Mouse (Mus musculus): Measurements from ENCODE around the gene Tstd2.

Tstd2 gene

DNA sequence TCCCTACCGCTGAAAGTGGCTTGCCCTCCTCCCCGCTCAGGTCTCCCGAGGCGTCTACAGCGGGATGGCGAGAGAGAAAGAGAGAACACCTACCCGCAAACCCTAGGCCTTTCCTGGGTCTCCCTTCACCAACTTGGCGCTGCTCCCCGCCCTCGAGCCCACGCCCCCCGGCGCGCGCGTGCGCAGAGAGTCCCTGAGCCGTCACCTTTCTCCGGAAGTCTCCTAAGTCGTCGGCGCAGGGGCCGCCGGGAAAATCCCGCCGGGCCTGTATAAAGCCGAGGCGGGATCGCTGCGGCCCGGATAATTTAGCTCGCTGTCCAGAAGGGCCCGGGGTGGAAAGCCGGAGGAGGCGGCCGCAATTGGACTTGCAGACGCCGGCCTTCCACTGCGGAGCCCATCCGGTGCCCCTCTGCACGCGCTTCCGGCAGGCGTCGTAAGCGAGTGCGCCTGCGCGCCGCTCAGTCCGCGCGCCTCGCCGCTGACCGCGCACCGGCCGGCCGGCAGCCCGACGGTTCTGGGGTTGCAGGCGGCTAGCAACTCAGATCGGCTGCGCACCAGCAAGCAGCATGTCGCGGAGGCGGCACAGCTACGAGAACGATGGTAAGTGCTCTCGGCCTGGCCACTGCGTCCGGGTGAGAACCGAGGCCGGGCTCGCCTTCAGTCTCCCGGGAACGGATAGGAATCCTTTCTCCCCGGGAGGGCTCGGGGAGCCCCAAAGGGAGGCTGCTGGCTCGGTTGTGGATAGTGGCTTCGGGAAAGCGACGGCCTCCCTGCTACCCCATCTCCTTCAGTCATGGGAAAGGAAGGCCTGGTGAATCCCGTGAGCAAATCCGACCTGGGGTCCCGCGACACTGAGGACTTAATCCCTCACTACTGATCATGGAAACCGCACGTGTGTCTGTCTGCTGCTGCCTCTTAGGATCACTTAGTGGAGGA lies at the start of gene Tstd2, which contains the start of gene Ncbp1:
Gene Tstd2 (minus strand): TSS at position 408 of the 936 bp plus-strand sequence.
Gene Ncbp1 (plus strand): TSS at position 327 of the 936 bp plus-strand sequence.
- peak; percentile 89 to 90 for DNase-seq (ENCODE audit: low spot score in 2 of 2)

- DNase-seq (ENCODE audit: low spot score in 2 of 2): no peak
Measured at GRCm38 (mm10) chr4:46186466-46186865, 48.0 kb upstream of the Tstd2 start.

- DNase-seq (ENCODE audit: low spot score in 2 of 2): no peak
Measured at GRCm38 (mm10) chr4:46185890-46186289, 47.4 kb upstream of the Tstd2 start.

- DNase-seq (ENCODE audit: low spot score in 2 of 2): no peak
Measured at GRCm38 (mm10) chr4:46185423-46185822, 46.9 kb upstream of the Tstd2 start.

- DNase-seq (ENCODE audit: low spot score in 2 of 2): peak in 1 of 2 experiments; percentile 39
Measured at GRCm38 (mm10) chr4:46182181-46182580, 43.7 kb upstream of the Tstd2 start.

GRCm38 (mm10) chr4:46181168-46181567 lies 42.7 kb upstream of the Tstd2 start:
- DNase-seq (ENCODE audit: low spot score in 2 of 2): peak in 1 of 2 experiments; percentile 47

DNA sequence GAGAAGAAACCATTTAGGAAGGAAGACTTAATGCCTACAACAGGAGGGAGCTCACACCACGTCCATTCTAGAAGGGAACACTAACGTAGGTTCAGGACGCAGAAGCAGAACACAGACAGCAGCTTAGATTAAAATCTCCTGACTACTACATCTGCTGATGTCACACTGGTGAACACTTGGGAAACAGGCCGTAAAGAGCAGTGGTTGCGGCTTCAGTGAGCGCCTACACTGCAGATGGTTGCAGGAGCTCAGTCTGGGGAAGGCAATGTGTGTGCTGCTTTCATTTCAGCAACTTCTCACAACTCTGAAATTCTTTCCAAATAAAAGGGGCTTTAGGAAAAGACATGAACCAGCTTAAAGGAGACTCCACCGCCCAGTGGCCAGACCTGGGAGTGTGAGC lies 39.0 kb upstream of the Tstd2 start:
- peak in 1 of 2 experiments; percentile 57 for DNase-seq (ENCODE audit: low spot score in 2 of 2)

DNA sequence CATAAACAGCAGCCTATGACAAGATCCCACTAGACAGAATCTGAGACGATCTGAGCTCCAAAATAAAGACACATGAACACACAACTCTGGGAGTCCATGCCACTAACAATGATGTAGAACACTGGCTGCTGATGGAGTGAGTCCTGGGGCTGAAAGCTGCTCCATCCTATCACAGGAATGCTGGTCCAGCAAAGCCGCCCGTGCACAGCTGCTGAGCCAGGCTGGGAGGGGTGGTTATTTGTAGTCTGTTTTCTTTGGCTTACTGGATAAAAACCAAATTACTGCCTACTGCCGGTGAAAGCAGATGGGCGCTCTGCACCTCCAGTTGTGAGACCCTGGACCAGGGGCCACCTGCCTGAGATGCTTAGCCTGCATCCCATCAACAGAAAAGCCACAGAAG lies 38.5 kb upstream of the Tstd2 start:
- DNase-seq (ENCODE audit: low spot score in 2 of 2): peak in 1 of 2 experiments; percentile 50

- peak in 1 of 2 experiments; percentile 35 for DNase-seq (ENCODE audit: low spot score in 2 of 2)
Measured at GRCm38 (mm10) chr4:46176313-46176712, 37.8 kb upstream of the Tstd2 start.

- no peak for DNase-seq (ENCODE audit: low spot score in 2 of 2)
Measured at GRCm38 (mm10) chr4:46171761-46172160, 33.3 kb upstream of the Tstd2 start.

DNA sequence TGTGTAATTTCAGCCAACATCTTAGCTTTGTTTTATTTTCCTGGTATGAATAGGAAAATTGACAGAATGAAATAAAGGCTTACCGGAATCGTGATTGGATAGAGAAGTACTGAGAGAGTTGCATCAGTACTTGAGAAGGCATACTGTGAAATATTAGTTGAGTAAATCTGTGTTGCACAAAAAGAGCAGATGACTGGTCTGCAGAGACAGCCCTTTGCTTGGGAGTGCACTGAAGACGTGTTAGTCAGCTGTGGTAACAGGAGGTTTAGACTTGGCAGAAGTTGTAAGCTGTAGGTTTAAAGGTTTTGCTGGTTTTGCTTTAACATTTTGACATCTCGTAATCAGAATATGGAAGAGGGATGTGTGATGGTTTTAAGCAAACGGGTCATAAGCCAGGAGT lies 27.3 kb upstream of the Tstd2 start:
- no peak for DNase-seq (ENCODE audit: low spot score in 2 of 2)

DNA sequence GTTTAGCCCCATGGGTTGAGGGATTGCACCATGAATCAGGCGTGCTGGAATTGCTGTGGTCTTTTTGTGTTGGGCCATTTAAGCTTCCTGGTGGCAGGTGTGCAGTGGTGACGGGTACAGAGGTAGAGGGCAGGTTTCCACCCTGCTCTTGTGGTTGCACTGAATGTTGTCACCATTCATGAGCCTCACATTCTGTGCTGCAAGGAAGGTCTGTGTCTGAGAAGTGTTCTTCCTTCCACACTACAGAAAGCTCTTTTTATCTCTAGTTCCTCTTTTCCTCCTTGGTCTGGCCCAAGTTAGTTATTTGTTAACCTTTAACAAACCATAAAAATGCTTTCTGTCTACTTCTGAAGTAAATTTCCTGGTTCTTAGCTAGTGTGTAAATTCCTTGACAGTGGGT lies 25.5 kb upstream of the Tstd2 start:
- no peak for DNase-seq (ENCODE audit: low spot score in 2 of 2)

DNA sequence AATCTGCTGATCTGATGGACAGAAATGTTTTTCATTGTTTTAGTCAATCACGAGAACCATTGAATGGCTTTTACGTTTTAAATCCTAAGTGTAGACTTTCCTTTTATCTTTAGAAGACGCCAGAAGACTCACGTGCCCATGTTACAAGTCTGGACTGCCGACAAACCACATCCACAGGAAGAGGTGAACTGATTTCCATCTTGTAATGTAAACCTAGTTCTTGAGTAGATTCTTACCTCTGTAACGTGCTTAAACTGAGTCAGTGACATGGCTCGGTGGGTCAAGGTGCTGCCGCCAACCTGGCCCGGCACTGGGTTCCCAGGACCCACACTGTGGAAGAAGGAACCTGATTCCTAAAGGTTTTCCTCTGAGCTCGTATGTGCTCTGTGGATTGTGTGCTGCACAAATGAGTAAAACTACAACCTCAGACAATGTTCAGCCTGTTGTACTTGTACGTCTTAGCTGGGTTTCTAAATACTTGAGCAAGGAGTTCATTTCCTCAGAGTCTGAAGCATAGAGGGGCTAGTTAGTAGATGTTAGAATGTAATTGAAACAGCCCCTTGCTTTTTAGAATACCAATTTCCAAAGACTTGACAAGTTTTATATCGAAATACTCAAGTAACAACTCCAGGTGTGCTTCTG lies 13.5 kb upstream of the Tstd2 start:
- DNase-seq (ENCODE audit: low spot score in 2 of 2): no peak

- DNase-seq (ENCODE audit: low spot score in 2 of 2): no peak
Measured at GRCm38 (mm10) chr4:46146881-46147280, 8.4 kb upstream of the Tstd2 start.

GRCm38 (mm10) chr4:46144323-46144722 lies 5.8 kb upstream of the Tstd2 start:
- DNase-seq (ENCODE audit: low spot score in 2 of 2): no peak

GRCm38 (mm10) chr4:46137629-46138286 lies 736 bp downstream of the Tstd2 start:
- no peak for DNase-seq (ENCODE audit: low spot score in 2 of 2)

DNA sequence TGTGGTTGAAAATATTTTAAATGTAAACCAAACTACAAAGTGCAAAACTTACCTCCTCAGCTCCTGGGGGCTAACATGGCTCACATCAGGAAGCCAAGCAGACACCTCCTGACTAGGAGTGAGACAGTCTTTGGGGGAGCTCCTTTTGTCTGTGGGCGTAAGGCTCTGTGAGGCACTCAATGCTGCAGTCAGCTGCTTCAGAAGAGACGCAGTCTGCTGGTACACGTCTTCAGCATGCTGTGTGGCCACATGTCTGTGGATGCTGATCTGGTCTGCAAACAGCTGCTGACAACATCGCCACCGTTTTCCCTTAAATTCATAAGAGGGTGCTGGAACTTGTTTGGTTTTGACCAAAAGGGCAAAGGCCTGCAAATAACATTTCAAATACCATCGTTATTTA lies 6.7 kb downstream of the Tstd2 start:
- DNase-seq (ENCODE audit: low spot score in 2 of 2): no peak

- DNase-seq (ENCODE audit: low spot score in 2 of 2): no peak
Measured at GRCm38 (mm10) chr4:46130221-46130620, 8.3 kb downstream of the Tstd2 start.

GRCm38 (mm10) chr4:46129311-46130004 lies 9.0 kb downstream of the Tstd2 start:
- DNase-seq (ENCODE audit: low spot score in 2 of 2): no peak

DNA sequence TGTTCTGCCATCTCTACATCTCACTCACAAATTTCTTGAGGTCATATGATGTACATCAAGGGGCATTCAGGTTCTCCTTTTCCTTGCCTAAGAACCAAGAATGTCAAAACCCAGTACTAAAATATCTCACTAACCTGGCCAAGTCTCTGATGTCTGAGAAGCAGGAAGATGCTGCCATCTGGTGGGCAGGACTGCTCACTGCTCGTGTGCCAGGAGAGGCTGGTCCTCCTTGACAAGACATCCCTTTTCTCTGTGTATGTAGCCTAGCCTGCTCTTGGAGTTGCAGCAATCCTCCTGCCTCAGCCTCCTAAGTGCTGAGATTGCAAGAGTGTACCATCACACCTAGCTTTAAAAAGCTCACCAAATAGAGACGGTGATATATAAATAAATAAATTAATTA lies 12.0 kb downstream of the Tstd2 start:
- DNase-seq (ENCODE audit: low spot score in 2 of 2): peak; percentile 36 to 69

GRCm38 (mm10) chr4:46123358-46123757 lies 15.1 kb downstream of the Tstd2 start:
- DNase-seq (ENCODE audit: low spot score in 2 of 2): no peak

- DNase-seq (ENCODE audit: low spot score in 2 of 2): no peak
Measured at GRCm38 (mm10) chr4:46120767-46121166, 17.7 kb downstream of the Tstd2 start.

Measured in urinary bladder, postnatal 4 days (tissue).